Mouse (Mus musculus) spleen, adult 2 months (tissue): ENCODE data around the gene Babam1.

ENCODE experiments used
- CTCF ChIP-seq: fragments of 200-500 bp; IDR thresholded peaks from 2 replicates; pipeline ENCODE4 v1.5.1; 2011; ENCODE audit warnings: mild to moderate bottlenecking, inconsistent platforms; ENCODE audit not compliant: insufficient read depth, insufficient read length, insufficient replicate concordance; ENCODE audit errors: extremely low read depth
- POLR2A ChIP-seq: fragments of 200-500 bp; IDR thresholded peaks from 2 replicates; pipeline ENCODE4 v1.6.1; 2011; ENCODE audit warnings: low read depth, low read length, inconsistent platforms

GRCm38 (mm10) chr8:71369040-71369718, 27.5 kb upstream of the Babam1 start:
- TF ChIP-seq POLR2A (no peak), CTCF (no peak)
